Mouse (Mus musculus): Measurements from ENCODE around the gene Ldlrap1.
A peak's percentile ranks its signal among the peaks of the same experiment; 100 is the strongest.

Ldlrap1 gene

GRCm38 (mm10) chr4:134750825-134751224 is 17.0 kb downstream of the Ldlrap1 start:
- DNase-seq, result no peak

GRCm38 (mm10) chr4:134750263-134750662 is 17.6 kb downstream of the Ldlrap1 start:
- DNase-seq, result no peak

- DNase-seq, result no peak
Measured at GRCm38 (mm10) chr4:134749301-134750030, 18.4 kb downstream of the Ldlrap1 start.

GRCm38 (mm10) chr4:134745900-134746661 is 21.7 kb downstream of the Ldlrap1 start:
- no peak for DNase-seq

GRCm38 (mm10) chr4:134743881-134744633 is 23.8 kb downstream of the Ldlrap1 start:
- DNase-seq, result no peak

GRCm38 (mm10) chr4:134741949-134742348 is 25.9 kb downstream of the Ldlrap1 start:
- no peak for DNase-seq

GRCm38 (mm10) chr4:134740186-134740585 is 27.6 kb downstream of the Ldlrap1 start:
- DNase-seq, result no peak

- DNase-seq, result no peak
Measured at GRCm38 (mm10) chr4:134739530-134739929, 28.3 kb downstream of the Ldlrap1 start.

GRCm38 (mm10) chr4:134737365-134737910 is 30.4 kb downstream of the Ldlrap1 start:
- DNase-seq, result no peak

GRCm38 (mm10) chr4:134736147-134736546 is 31.7 kb downstream of the Ldlrap1 start:
- no peak for DNase-seq

GRCm38 (mm10) chr4:134734629-134735081 is 33.2 kb downstream of the Ldlrap1 start:
- peak; percentile 61 to 65 for DNase-seq

- peak; percentile 79 to 88 for DNase-seq
Measured at GRCm38 (mm10) chr4:134734038-134734628, 33.7 kb downstream of the Ldlrap1 start.

GRCm38 (mm10) chr4:134733371-134733770 is 34.5 kb downstream of the Ldlrap1 start:
- no peak for DNase-seq

- no peak for DNase-seq
Measured at GRCm38 (mm10) chr4:134730106-134730505, 37.7 kb downstream of the Ldlrap1 start.

- DNase-seq, result no peak
Measured at GRCm38 (mm10) chr4:134725735-134726345, 42.0 kb downstream of the Ldlrap1 start.

- DNase-seq, result peak in 1 of 2 experiments; percentile 22
Measured at GRCm38 (mm10) chr4:134724974-134725373, 42.9 kb downstream of the Ldlrap1 start.

GRCm38 (mm10) chr4:134723251-134723650 is 44.6 kb downstream of the Ldlrap1 start:
- peak in 1 of 2 experiments; percentile 32 for DNase-seq

GRCm38 (mm10) chr4:134721076-134721475 is 46.7 kb downstream of the Ldlrap1 start:
- no peak for DNase-seq

GRCm38 (mm10) chr4:134720371-134720770 is 47.5 kb downstream of the Ldlrap1 start:
- DNase-seq, result no peak

GRCm38 (mm10) chr4:134719489-134719888 is 48.3 kb downstream of the Ldlrap1 start:
- DNase-seq, result no peak

GRCm38 (mm10) chr4:134713937-134714336 is 53.9 kb downstream of the Ldlrap1 start:
- DNase-seq, result peak; percentile 78 to 83

- no peak for DNase-seq
Measured at GRCm38 (mm10) chr4:134705311-134705710, 62.5 kb downstream of the Ldlrap1 start.

Data from lung, adult 18-20 months (tissue).